Mouse (Mus musculus): ENCODE results near the gene Gpc6.

Gene Gpc6

GRCm38 (mm10) chr14:118004434-118004833, 1079.3 kb downstream of the Gpc6 start:
- Histone ChIP-seq H3K36me3 (ENCODE audit: control insufficient read depth, insufficient read depth, low read length, poor library complexity, severe bottlenecking) (no peaks in the 10 kb centered on the region), H3K27me3 (ENCODE audit: control insufficient read depth, insufficient read depth, low read length, poor library complexity, severe bottlenecking) (no peaks in the 10 kb centered on the region)
- DNase-seq (ENCODE audit: low read depth, low spot score): no peak

GRCm38 (mm10) chr14:118005697-118006096, 1080.6 kb downstream of the Gpc6 start:
- H3K36me3 ChIP-seq (ENCODE audit: control insufficient read depth, insufficient read depth, low read length, poor library complexity, severe bottlenecking): no peaks in the 10 kb centered on the region
- no peaks in the 10 kb centered on the region for H3K27me3 ChIP-seq (ENCODE audit: control insufficient read depth, insufficient read depth, low read length, poor library complexity, severe bottlenecking)
- no peak for DNase-seq (ENCODE audit: low read depth, low spot score)

GRCm38 (mm10) chr14:118009541-118009940, 1084.4 kb downstream of the Gpc6 start:
- no peaks in the 10 kb centered on the region for H3K36me3 ChIP-seq (ENCODE audit: control insufficient read depth, insufficient read depth, low read length, poor library complexity, severe bottlenecking)
- no peaks in the 10 kb centered on the region for H3K27me3 ChIP-seq (ENCODE audit: control insufficient read depth, insufficient read depth, low read length, poor library complexity, severe bottlenecking)
- DNase-seq (ENCODE audit: low read depth, low spot score): no peak

GRCm38 (mm10) chr14:118013237-118013636, 1088.1 kb downstream of the Gpc6 start:
- no peaks in the 10 kb centered on the region for H3K27me3 ChIP-seq (ENCODE audit: control insufficient read depth, insufficient read depth, low read length, poor library complexity, severe bottlenecking)
- no peak for DNase-seq (ENCODE audit: low read depth, low spot score)
- H3K36me3 ChIP-seq (ENCODE audit: control insufficient read depth, insufficient read depth, low read length, poor library complexity, severe bottlenecking): no peaks in the 10 kb centered on the region

GRCm38 (mm10) chr14:118019314-118019713, 1094.2 kb downstream of the Gpc6 start:
- Histone ChIP-seq H3K36me3 (ENCODE audit: control insufficient read depth, insufficient read depth, low read length, poor library complexity, severe bottlenecking) (no peaks in the 10 kb centered on the region), H3K27me3 (ENCODE audit: control insufficient read depth, insufficient read depth, low read length, poor library complexity, severe bottlenecking) (no peaks in the 10 kb centered on the region)
- DNase-seq (ENCODE audit: low read depth, low spot score): no peak

- no peaks in the 10 kb centered on the region for H3K36me3 ChIP-seq (ENCODE audit: control insufficient read depth, insufficient read depth, low read length, poor library complexity, severe bottlenecking)
- H3K27me3 ChIP-seq (ENCODE audit: control insufficient read depth, insufficient read depth, low read length, poor library complexity, severe bottlenecking): no peaks in the 10 kb centered on the region
- DNase-seq (ENCODE audit: low read depth, low spot score): no peak
Measured at GRCm38 (mm10) chr14:118021867-118022543, 1096.9 kb downstream of the Gpc6 start.

Data from splenic B cell, adult 2 months (primary cell).